Mouse (Mus musculus) lung, adult 2 months (tissue): ENCODE measurements around the gene Atp12a. TPM values are rescaled to one million over a fixed set of nuclear protein-coding genes. Genes with fewer than 3 reads are reported as not detected.

ENCODE experiments used
- DNase-seq: peaks from one replicate; pipeline ENCODE4 v3.0.0; 2022
- H3K4me1 ChIP-seq: fragments of 200-500 bp; 2 replicates; pipeline ENCODE4 v1.6.1; 2011; ENCODE audit warnings: low read length; ENCODE audit not compliant: control insufficient read depth, insufficient read depth
- H3K4me3 ChIP-seq: fragments of 200-500 bp; replicated peaks from 2 replicates; pipeline ENCODE3; 2011; ENCODE audit warnings: low read depth, mild to moderate bottlenecking, control low read depth, low read length; ENCODE audit errors: extremely low read depth
- CTCF ChIP-seq: fragments of 200-500 bp; IDR thresholded peaks from 2 replicates; pipeline ENCODE4 v1.5.1; 2011; ENCODE audit warnings: mild to moderate bottlenecking, low read length, control low read depth; ENCODE audit not compliant: insufficient read depth
- POLR2A ChIP-seq: fragments of 200-500 bp; IDR thresholded peaks from 2 replicates; pipeline ENCODE4 v1.6.1; 2011; ENCODE audit warnings: low read depth, mild to moderate bottlenecking, control low read depth, low read length, borderline replicate concordance; ENCODE audit errors: extremely low read depth
- WGBS: fragments of 180-500 bp; shearing (Covaris S2); methylation state at CpG from one replicate; pipeline ENCODE4 v1.1.7; 2018; 5-methylcytosine and 5-hydroxymethylcytosine counted together
- polyA plus RNA-seq: library from polyadenylated mRNA; depleted of rRNA; stranded (reverse); fragments of >200 nt; gene quantifications from 2 replicates; pipeline ENCODE4 v1.2.3, GENCODE M21; 2012; rRNA removed

Gene Atp12a
- polyA plus RNA-seq, 1 experiment = 0.04 TPM

GRCm38 (mm10) chr14:56375731-56376130, 10.9 kb downstream of the Atp12a start:
- no peak for TF ChIP-seq POLR2A
- peak; percentile 73 for TF ChIP-seq CTCF
- Histone ChIP-seq H3K4me3 (no peak overlapping the region), H3K4me1 (no peaks in the 10 kb centered on the region)
- WGBS = under 1% methylated on average over 6 of the region's 6 CpGs
- peak; percentile 68 for DNase-seq

GRCm38 (mm10) chr14:56377745-56378144, 12.9 kb downstream of the Atp12a start:
- Histone ChIP-seq H3K4me1 (no peaks in the 10 kb centered on the region), H3K4me3 (no peak overlapping the region)
- no peak for TF ChIP-seq CTCF
- no peak for DNase-seq

- DNase-seq = no peak
- Histone ChIP-seq H3K4me3 (no peak overlapping the region), H3K4me1 (no peaks in the 10 kb centered on the region)
- 55% methylated on average over 9 of the region's 9 CpGs for WGBS
- TF ChIP-seq POLR2A = no peak
- TF ChIP-seq CTCF = no peak
Observed at GRCm38 (mm10) chr14:56379336-56379735, 14.5 kb downstream of the Atp12a start.

- no peak overlapping the region for H3K4me3 ChIP-seq
- H3K4me1 ChIP-seq = no peaks in the 10 kb centered on the region
- WGBS = 78% methylated on average over 4 of the region's 4 CpGs
- no peak for TF ChIP-seq POLR2A
- TF ChIP-seq CTCF = no peak
- DNase-seq = no peak
Observed at GRCm38 (mm10) chr14:56382366-56382765, 17.5 kb downstream of the Atp12a start.

GRCm38 (mm10) chr14:56390247-56390646, 25.4 kb downstream of the Atp12a start:
- Histone ChIP-seq H3K4me3 (no peak overlapping the region), H3K4me1 (no peaks in the 10 kb centered on the region)
- DNase-seq = no peak
- no peak for TF ChIP-seq POLR2A
- TF ChIP-seq CTCF = no peak
- WGBS = 64% methylated on average over 3 of the region's 3 CpGs

- no peak for TF ChIP-seq POLR2A
- no peak for TF ChIP-seq CTCF
- no peak overlapping the region for H3K4me3 ChIP-seq
- no peak for DNase-seq
- H3K4me1 ChIP-seq = no peaks in the 10 kb centered on the region
- WGBS = 17% methylated on average over 2 of the region's 2 CpGs
Observed at GRCm38 (mm10) chr14:56393704-56394312, 28.9 kb downstream of the Atp12a start.

GRCm38 (mm10) chr14:56398001-56398400, 33.1 kb downstream of the Atp12a start:
- TF ChIP-seq POLR2A (no peak), CTCF (peak; percentile 37)
- no peak for DNase-seq
- Histone ChIP-seq H3K4me3 (no peak overlapping the region), H3K4me1 (no peaks in the 10 kb centered on the region)

- 71% methylated on average over 34 of the region's 34 CpGs for WGBS
- Histone ChIP-seq H3K4me1 (no peaks in the 10 kb centered on the region), H3K4me3 (no peak within 1 kb of the TSS)
- DNase-seq = no peak
- TF ChIP-seq POLR2A (no peak), CTCF (no peak)
Observed at GRCm38 (mm10) chr14:56402311-56403071, 37.6 kb downstream of the Atp12a start, which contains the start of gene Rnf17. TSS of gene Rnf17 (plus strand) at chr14:56402581.

GRCm38 (mm10) chr14:56403072-56403375, 38.2 kb downstream of the Atp12a start:
- no peaks in the 10 kb centered on the region for H3K4me1 ChIP-seq
- WGBS = 86% methylated on average over 2 of the region's 2 CpGs
- H3K4me3 ChIP-seq = no peak overlapping the region
- TF ChIP-seq POLR2A (no peak), CTCF (no peak)
- DNase-seq = no peak

Other genes with a start within 250 kb of the Atp12a start
- not detected in 2 replicates for gene Gzme, start 244.4 kb upstream of the Atp12a start, polyA plus RNA-seq
- gene Gzmd, start 232.5 kb upstream of the Atp12a start, polyA plus RNA-seq = not detected in 2 replicates
- gene Gzmg, start 205.5 kb upstream of the Atp12a start, polyA plus RNA-seq = not detected in 2 replicates
- not detected in 2 replicates for gene Gzmn, start 190.5 kb upstream of the Atp12a start, polyA plus RNA-seq
- gene Gzmf, start 153.7 kb upstream of the Atp12a start, polyA plus RNA-seq = not detected in 2 replicates
- gene Gzmc, start 130.4 kb upstream of the Atp12a start, polyA plus RNA-seq = not detected in 2 replicates
- 1.9 and 2.4 TPM in 2 replicates for gene Gzmb, start 102.8 kb upstream of the Atp12a start, polyA plus RNA-seq
- not detected in 2 replicates for gene Rnf17, start 37.5 kb downstream of the Atp12a start, polyA plus RNA-seq
- 0.68 and 3.3 TPM in 2 replicates for gene Cenpj, start 210.4 kb downstream of the Atp12a start, polyA plus RNA-seq
- 7.2 and 14.4 TPM in 2 replicates for gene Parp4, start 210.6 kb downstream of the Atp12a start, polyA plus RNA-seq